Mouse (Mus musculus) midbrain, postnatal 0 days (tissue): ENCODE measurements around the gene Uck1. TPM values are rescaled to one million over a fixed set of nuclear protein-coding genes. Genes with fewer than 3 reads are reported as not detected.

ENCODE experiments used
- ATAC-seq: fragments of 200-750 bp; cut with Nextera tagmentation; 2 replicates; pipeline ENCODE4 v1.8.0; 2017; ENCODE audit warnings: moderate number of reproducible peaks, mild to moderate bottlenecking, moderate TSS enrichment, moderate library complexity; ENCODE audit not compliant: low FRiP score
- DNase-seq: peaks from one replicate; pipeline ENCODE4 v3.0.0-alpha.2; 2015; ENCODE audit warnings: low spot score
- H3K27ac ChIP-seq: fragments of 300-500 bp; sonication (generic); 2 replicates; pipeline ENCODE4 v1.5.1; 2014; ENCODE audit warnings: low read depth, mild to moderate bottlenecking, low read length, mixed read lengths
- H3K27me3 ChIP-seq: fragments of 300-500 bp; sonication (generic); 2 replicates; pipeline ENCODE4 v1.6.1; 2014; ENCODE audit warnings: low read length, control low read depth, mixed read lengths; ENCODE audit not compliant: insufficient read depth
- H3K36me3 ChIP-seq: fragments of 300-500 bp; sonication (generic); 2 replicates; pipeline ENCODE4 v1.6.1; 2014; ENCODE audit warnings: low read length, control low read depth, mixed read lengths; ENCODE audit not compliant: insufficient read depth
- H3K4me1 ChIP-seq: fragments of 300-500 bp; sonication (generic); 2 replicates; pipeline ENCODE4 v1.6.1; 2014; ENCODE audit warnings: mild to moderate bottlenecking, control low read depth, antibody characterized with exemption, low read length, mixed read lengths; ENCODE audit not compliant: insufficient read depth
- H3K4me2 ChIP-seq: fragments of 300-500 bp; sonication (generic); 2 replicates; pipeline ENCODE4 v1.6.1; 2014; ENCODE audit warnings: low read depth, mild to moderate bottlenecking, low read length, mixed read lengths; ENCODE audit not compliant: poor library complexity, severe bottlenecking
- H3K4me3 ChIP-seq: fragments of 300-500 bp; sonication (generic); 2 replicates; pipeline ENCODE4 v1.5.1; 2014; ENCODE audit warnings: low read depth, mild to moderate bottlenecking, low read length, moderate library complexity
- H3K9ac ChIP-seq: fragments of 300-500 bp; sonication (generic); replicated peaks from 2 replicates; pipeline ENCODE4 v1.6.1; 2014; ENCODE audit warnings: mild to moderate bottlenecking, low read length, moderate library complexity, mixed read lengths; ENCODE audit not compliant: poor library complexity, severe bottlenecking
- H3K9me3 ChIP-seq: fragments of 300-500 bp; sonication (generic); 2 replicates; pipeline ENCODE4 v1.6.1; 2016; ENCODE audit warnings: low read length, control low read depth
- CTCF ChIP-seq: IDR thresholded peaks from 2 replicates; pipeline ENCODE4 v1.5.1; 2016; ENCODE audit warnings: antibody characterized with exemption, mild to moderate bottlenecking
- WGBS: fragments of 180-500 bp; shearing (Covaris S2); extraction: QIAGEN DNeasy Blood & Tissue Kit; methylation state at CpG from one replicate; pipeline ENCODE4 v1.1.7; 2014; 5-methylcytosine and 5-hydroxymethylcytosine counted together
- polyA plus RNA-seq: library from polyadenylated mRNA; unstranded; fragments of >200 nt; fragmentation: Nextera tagmentation; extraction: Ambion mirVana; gene quantifications from 2 replicates; pipeline ENCODE4 v1.2.1, GENCODE M21; 2015
- total RNA-seq: library from RNA; depleted of rRNA; stranded (reverse); fragments of >200 nt; gene quantifications from 2 replicates; pipeline ENCODE4 v1.2.3, GENCODE M21; 2014

Uck1 gene
- total and polyA plus RNA-seq, 2 experiments from 2014 or later = 110 to 142 TPM

DNA sequence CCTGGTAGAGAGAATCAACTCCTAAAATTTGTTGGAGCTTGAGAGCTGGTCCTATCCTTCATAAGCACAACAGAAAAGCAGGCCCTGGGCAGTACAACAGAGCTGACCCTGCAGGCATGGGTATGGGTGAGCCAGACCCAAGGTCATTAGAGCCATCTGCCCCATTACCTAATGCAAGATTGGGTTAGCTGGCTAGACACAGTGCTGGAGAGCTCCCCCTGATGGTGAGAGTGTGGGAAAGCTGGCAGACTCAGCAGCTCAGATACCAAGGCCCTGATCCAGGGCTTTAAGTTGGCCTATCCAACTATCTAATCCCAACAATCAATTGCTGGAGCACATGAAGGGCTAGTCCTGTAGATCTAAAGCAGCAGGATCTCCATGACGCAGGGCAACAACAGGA, 22.8 kb upstream of the Uck1 start:
- no peaks in the 10 kb centered on the region for H3K27me3 ChIP-seq
- no peak overlapping the region for H3K27ac ChIP-seq
- WGBS = 88% methylated on average over 1 of the region's 1 CpGs
- DNase-seq = peak; percentile 61
- peak; percentile 69 for TF ChIP-seq CTCF
- H3K36me3 ChIP-seq = peaks cover 34% of the 10 kb centered on the region
- ATAC-seq = no peak
- no peak overlapping the region for H3K4me3 ChIP-seq
- H3K4me2 ChIP-seq = no peak overlapping the region
- H3K9ac ChIP-seq = no peak overlapping the region
- peaks cover 8% of the 10 kb centered on the region; the same call in 1 of the 2 replicates for H3K4me1 ChIP-seq
- H3K9me3 ChIP-seq = no peaks in the 10 kb centered on the region

DNA sequence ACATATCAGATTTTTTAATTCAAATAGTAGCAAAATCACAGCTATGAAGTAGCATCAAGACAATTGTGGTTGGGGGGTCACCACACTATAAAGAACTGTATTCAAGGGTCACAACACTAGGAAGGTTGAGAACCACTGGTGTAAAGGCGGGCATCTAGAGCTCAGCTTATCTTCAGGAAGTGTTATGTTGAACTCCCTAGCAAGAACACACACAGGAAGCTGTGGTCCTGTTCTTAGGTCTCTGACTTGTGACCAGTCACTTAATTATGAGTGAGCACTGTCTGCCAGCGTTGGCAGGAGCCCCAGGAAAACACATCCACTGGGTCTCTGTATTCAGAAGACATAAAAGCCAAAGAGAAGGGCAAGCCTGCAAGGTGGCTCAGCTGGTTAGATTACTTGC, 22.3 kb upstream of the Uck1 start:
- no peak for TF ChIP-seq CTCF
- ATAC-seq = no peak

GRCm38 (mm10) chr2:32275823-32276222, 15.9 kb upstream of the Uck1 start:
- Histone ChIP-seq H3K36me3 (peaks cover 23% of the 10 kb centered on the region), H3K4me2 (no peak overlapping the region), H3K4me3 (no peak overlapping the region), H3K9me3 (no peaks in the 10 kb centered on the region), H3K27me3 (no peaks in the 10 kb centered on the region), H3K9ac (no peak overlapping the region), H3K4me1 (no peaks in the 10 kb centered on the region), H3K27ac (no peak overlapping the region)
- DNase-seq (no peak), ATAC-seq (no peak)
- no peak for TF ChIP-seq CTCF
- WGBS = 81% methylated on average over 3 of the region's 3 CpGs

More for the DNA sequence above, 22.3 kb upstream of the Uck1 start:
- WGBS = 91% methylated on average over 2 of the region's 2 CpGs
- Histone ChIP-seq H3K36me3 (peaks cover 37% of the 10 kb centered on the region), H3K27ac (no peak overlapping the region), H3K27me3 (no peaks in the 10 kb centered on the region), H3K9me3 (no peaks in the 10 kb centered on the region), H3K4me3 (no peak overlapping the region), H3K4me1 (peaks cover 8% of the 10 kb centered on the region; the same call in 1 of the 2 replicates), H3K9ac (no peak overlapping the region), H3K4me2 (no peak overlapping the region)
- no peak for DNase-seq

GRCm38 (mm10) chr2:32260635-32261034, 676 bp upstream of the Uck1 start:
- Histone ChIP-seq H3K36me3 (peaks cover 20% of the 10 kb centered on the region), H3K4me2 (peak overlapping the region; percentile 86; the same call in 1 of the 2 replicates), H3K9me3 (no peaks in the 10 kb centered on the region), H3K4me3 (no peak overlapping the region), H3K4me1 (peaks cover 5% of the 10 kb centered on the region), H3K27ac (no peak overlapping the region), H3K9ac (no peak overlapping the region), H3K27me3 (no peaks in the 10 kb centered on the region)
- DNase-seq (peak; percentile 38), ATAC-seq (no peak)
- WGBS = 24% methylated on average over 4 of the region's 4 CpGs
- TF ChIP-seq CTCF = peak; percentile 66

DNA sequence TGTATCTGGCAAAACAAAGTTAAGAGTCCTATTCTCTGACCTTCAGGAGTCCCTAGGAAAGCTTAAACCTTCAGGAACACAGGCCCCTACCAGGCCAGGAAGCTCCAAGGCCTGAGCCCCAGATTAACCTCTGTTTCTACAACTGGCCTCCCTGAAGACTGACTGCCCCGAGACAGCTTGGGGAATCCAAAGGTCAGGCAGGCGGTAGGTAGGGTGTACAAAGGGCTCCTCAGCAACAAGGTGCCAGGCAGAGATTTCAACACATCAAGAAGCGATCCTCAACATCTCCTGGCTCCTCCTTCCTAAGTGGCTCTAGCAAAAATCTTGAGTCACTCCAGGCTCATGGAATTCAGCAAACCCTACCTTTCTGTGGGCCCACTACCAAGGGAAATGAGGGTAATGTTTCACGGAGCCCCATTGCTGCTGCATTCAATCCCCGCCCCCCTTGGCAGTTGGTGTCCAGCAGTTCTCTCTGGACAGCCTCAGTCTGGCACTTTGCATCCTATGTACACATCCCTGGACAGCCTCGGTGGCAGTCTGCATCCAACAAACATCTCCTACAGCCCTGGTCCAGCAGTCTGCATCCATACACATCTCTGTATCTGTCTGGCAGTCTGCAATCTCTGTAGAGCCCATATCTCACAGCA, 949 bp downstream of the Uck1 start:
- WGBS = 62% methylated on average over 6 of the region's 6 CpGs
- ATAC-seq = no peak
- Histone ChIP-seq H3K36me3 (peaks cover 28% of the 10 kb centered on the region), H3K9ac (peak overlapping the region; percentile 61), H3K4me3 (peak overlapping the region; percentile 49), H3K4me1 (peaks cover 5% of the 10 kb centered on the region), H3K27me3 (no peaks in the 10 kb centered on the region), H3K27ac (peak overlapping the region; percentile 7; the same call in 1 of the 2 replicates), H3K4me2 (peak overlapping the region; percentile 86), H3K9me3 (no peaks in the 10 kb centered on the region)
- no peak for DNase-seq
- no peak for TF ChIP-seq CTCF

DNA sequence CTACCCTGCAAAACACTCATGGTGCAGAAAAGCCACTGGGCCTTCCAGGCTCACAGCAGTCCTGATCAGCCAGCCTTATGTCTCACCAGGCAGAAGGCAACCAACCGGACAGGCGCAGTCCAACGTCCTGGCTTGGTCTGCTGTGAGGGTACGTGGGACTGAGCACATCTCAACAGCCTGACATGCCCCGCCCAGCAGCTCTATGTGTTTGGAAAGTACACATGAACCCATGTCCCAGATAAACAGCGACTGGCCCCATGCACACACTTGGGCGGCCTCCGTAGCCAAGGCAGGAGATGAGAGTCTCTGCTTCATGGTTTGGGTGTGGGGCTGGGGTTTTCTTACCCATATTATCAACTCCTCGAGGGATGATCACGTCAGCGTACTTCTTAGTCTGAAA, 3.7 kb downstream of the Uck1 start:
- no peak for TF ChIP-seq CTCF
- H3K27me3 ChIP-seq = no peaks in the 10 kb centered on the region
- no peaks in the 10 kb centered on the region for H3K9me3 ChIP-seq
- H3K27ac ChIP-seq = no peak overlapping the region
- H3K4me3 ChIP-seq = no peak overlapping the region
- no peak overlapping the region for H3K4me2 ChIP-seq
- peaks cover 5% of the 10 kb centered on the region for H3K4me1 ChIP-seq
- DNase-seq (no peak), ATAC-seq (no peak)
- peaks cover 55% of the 10 kb centered on the region for H3K36me3 ChIP-seq
- H3K9ac ChIP-seq = no peak overlapping the region
- 97% methylated on average over 11 of the region's 11 CpGs for WGBS
